Mouse (Mus musculus): ENCODE results near the gene Slc7a1.

Slc7a1 gene

GRCm38 (mm10) chr5:148399660-148400443, at the start of gene Slc7a1:
Gene Slc7a1, minus strand, starts transcription at chr5:148399904.
- in situ Hi-C loops (cut with MboI, MseI): loop anchor here (10.0 kb wide), 1 partner anchor 1345 kb away; no protein-coding TSS in a partner anchor

GRCm38 (mm10) chr5:148444974-148445373, 45.3 kb upstream of the Slc7a1 start:
- in situ Hi-C loops (cut with MboI, MseI): loop anchor here (5.0 kb wide), 1 partner anchor 123 kb away; no protein-coding TSS in a partner anchor

- in situ Hi-C loops (cut with MboI, MseI): no loop called here
These were observed 44.0 kb upstream of the Slc7a1 start for GRCm38 (mm10) chr5:148443734-148444133.

GRCm38 (mm10) chr5:148435660-148436059, 36.0 kb upstream of the Slc7a1 start:
- in situ Hi-C loops (cut with MboI, MseI): no loop called here

GRCm38 (mm10) chr5:148432121-148432520, 32.4 kb upstream of the Slc7a1 start:
- in situ Hi-C loops (cut with MboI, MseI): no loop called here

- in situ Hi-C loops (cut with MboI, MseI): no loop called here
These were observed 29.1 kb upstream of the Slc7a1 start for GRCm38 (mm10) chr5:148428846-148429245.

- in situ Hi-C loops (cut with MboI, MseI): no loop called here
These were observed 25.4 kb upstream of the Slc7a1 start for GRCm38 (mm10) chr5:148425136-148425535.

- in situ Hi-C loops (cut with MboI, MseI): no loop called here
These were observed 21.6 kb upstream of the Slc7a1 start for GRCm38 (mm10) chr5:148421326-148421725.

GRCm38 (mm10) chr5:148419112-148419526, 19.4 kb upstream of the Slc7a1 start:
- in situ Hi-C loops (cut with MboI, MseI): no loop called here

GRCm38 (mm10) chr5:148418436-148418835, 18.7 kb upstream of the Slc7a1 start:
- in situ Hi-C loops (cut with MboI, MseI): no loop called here

- in situ Hi-C loops (cut with MboI, MseI): no loop called here
These were observed 18.1 kb upstream of the Slc7a1 start for GRCm38 (mm10) chr5:148417756-148418155.

- in situ Hi-C loops (cut with MboI, MseI): no loop called here
These were observed 16.8 kb upstream of the Slc7a1 start for GRCm38 (mm10) chr5:148416461-148416860.

GRCm38 (mm10) chr5:148414233-148414632, 14.5 kb upstream of the Slc7a1 start:
- in situ Hi-C loops (cut with MboI, MseI): no loop called here

- in situ Hi-C loops (cut with MboI, MseI): no loop called here
These were observed 12.8 kb upstream of the Slc7a1 start for GRCm38 (mm10) chr5:148412504-148412903.

GRCm38 (mm10) chr5:148409465-148409864, 9.8 kb upstream of the Slc7a1 start:
- in situ Hi-C loops (cut with MboI, MseI): no loop called here

GRCm38 (mm10) chr5:148406913-148407312, 7.2 kb upstream of the Slc7a1 start:
- in situ Hi-C loops (cut with MboI, MseI): no loop called here

- in situ Hi-C loops (cut with MboI, MseI): no loop called here
These were observed 4.8 kb upstream of the Slc7a1 start for GRCm38 (mm10) chr5:148404548-148404947.

- in situ Hi-C loops (cut with MboI, MseI): no loop called here
These were observed 2.9 kb upstream of the Slc7a1 start for GRCm38 (mm10) chr5:148402641-148403040.

GRCm38 (mm10) chr5:148398766-148399659, 691 bp downstream of the Slc7a1 start:
- in situ Hi-C loops (cut with MboI, MseI): loop anchor here (10.0 kb wide), 1 partner anchor 1344 kb away; no protein-coding TSS in a partner anchor

GRCm38 (mm10) chr5:148398451-148398765, 1.3 kb downstream of the Slc7a1 start:
- in situ Hi-C loops (cut with MboI, MseI): loop anchor here (10.0 kb wide), 1 partner anchor 1344 kb away; no protein-coding TSS in a partner anchor

GRCm38 (mm10) chr5:148397911-148398310, 1.8 kb downstream of the Slc7a1 start:
- in situ Hi-C loops (cut with MboI, MseI): loop anchor here (10.0 kb wide), 1 partner anchor 1343 kb away; no protein-coding TSS in a partner anchor

GRCm38 (mm10) chr5:148397418-148397817, 2.3 kb downstream of the Slc7a1 start:
- in situ Hi-C loops (cut with MboI, MseI): loop anchor here (10.0 kb wide), 1 partner anchor 1343 kb away; no protein-coding TSS in a partner anchor

Measured in regulatory T cell (primary cell).